Mouse (Mus musculus) G1E (cell line): Measurements from ENCODE around the gene Tns4.

ENCODE experiments used
- CTCF ChIP-seq: IDR thresholded peaks from 2 replicates; pipeline ENCODE4 v1.5.1; 2012; ENCODE audit warnings: low read depth, low read length, inconsistent platforms, mixed read lengths
- GATA1 ChIP-seq: IDR thresholded peaks from 2 replicates; pipeline ENCODE4 v1.6.1; 2012; ENCODE audit warnings: borderline replicate concordance, low read length, inconsistent platforms, mixed read lengths
- POLR2AphosphoS5 ChIP-seq: IDR thresholded peaks from 2 replicates; pipeline ENCODE4 v1.6.1; 2012; ENCODE audit warnings: low read depth, low read length, inconsistent platforms; ENCODE audit not compliant: insufficient replicate concordance
- TAL1 ChIP-seq: conservative IDR thresholded peaks from 2 replicates; pipeline ENCODE4 v1.6.1; 2012; ENCODE audit warnings: low read depth, low read length, inconsistent platforms, mixed read lengths

GRCm38 (mm10) chr11:99130736-99131462 lies 41.8 kb upstream of the Tns4 start:
- TF ChIP-seq CTCF (no peak), GATA1 (no peak), POLR2AphosphoS5 (no peak), TAL1 (no peak)
